Mouse (Mus musculus) thymus, postnatal 4 days (tissue): Measurements from ENCODE around the gene Lrfn3.

Experiments used
- DNase-seq: peaks from one replicate; pipeline ENCODE4 v3.0.0; 2021

The Lrfn3 gene

DNA sequence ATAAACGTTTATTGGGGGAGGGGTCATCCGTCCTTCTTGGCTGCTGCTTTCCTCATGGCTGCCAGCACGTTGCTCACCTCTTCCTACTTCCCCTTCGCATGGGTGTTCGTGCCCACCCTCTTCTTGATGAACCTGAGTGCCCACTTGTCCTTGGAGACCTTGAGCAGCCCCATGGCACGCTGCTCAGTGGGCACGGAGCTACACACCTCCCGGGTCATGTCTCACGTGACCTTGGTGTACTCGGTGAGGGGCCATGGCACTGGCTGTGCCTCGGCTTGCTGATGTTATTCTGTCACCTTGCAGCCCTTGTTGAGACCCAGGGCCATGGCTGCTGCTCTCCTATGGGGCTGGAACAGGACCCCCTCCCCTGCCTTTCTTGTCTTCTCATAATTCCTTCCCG lies 52.4 kb downstream of the Lrfn3 start:
- DNase-seq: no peak

DNA sequence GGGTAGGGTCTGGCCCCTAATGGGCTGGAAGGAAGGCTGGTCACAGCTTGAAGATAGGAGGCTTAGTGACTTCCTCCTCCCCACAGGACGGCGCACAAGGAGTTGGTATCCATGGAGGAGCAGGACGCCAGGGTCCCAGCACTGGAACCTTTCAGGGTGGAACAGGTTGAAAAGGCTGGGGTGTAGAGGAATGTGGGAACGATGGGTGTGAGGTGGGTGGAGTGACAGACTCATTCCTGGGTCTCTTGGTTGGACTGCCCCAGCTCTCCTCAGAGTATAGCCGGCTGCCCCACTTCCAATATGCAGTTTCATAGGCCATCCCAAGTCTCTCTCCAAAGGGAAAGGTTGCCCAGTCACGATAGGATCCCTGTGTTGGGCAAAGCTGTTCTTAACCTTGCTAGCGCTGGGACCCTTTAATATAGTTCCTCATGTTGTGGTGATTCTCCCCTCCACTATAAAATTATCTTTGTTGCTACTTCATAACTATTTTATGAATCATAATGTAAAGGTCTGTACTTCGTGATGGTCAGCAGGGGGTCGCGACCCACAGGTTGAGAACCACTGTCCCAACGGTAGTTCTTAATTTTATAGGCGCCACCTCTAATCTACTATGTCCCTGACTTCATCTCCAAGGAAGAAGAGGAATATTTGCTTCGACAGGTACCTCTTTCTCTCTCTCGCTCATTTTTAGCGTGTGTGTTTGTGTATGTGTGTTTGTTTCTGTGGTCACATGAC lies 53.0 kb downstream of the Lrfn3 start:
- DNase-seq: no peak

DNA sequence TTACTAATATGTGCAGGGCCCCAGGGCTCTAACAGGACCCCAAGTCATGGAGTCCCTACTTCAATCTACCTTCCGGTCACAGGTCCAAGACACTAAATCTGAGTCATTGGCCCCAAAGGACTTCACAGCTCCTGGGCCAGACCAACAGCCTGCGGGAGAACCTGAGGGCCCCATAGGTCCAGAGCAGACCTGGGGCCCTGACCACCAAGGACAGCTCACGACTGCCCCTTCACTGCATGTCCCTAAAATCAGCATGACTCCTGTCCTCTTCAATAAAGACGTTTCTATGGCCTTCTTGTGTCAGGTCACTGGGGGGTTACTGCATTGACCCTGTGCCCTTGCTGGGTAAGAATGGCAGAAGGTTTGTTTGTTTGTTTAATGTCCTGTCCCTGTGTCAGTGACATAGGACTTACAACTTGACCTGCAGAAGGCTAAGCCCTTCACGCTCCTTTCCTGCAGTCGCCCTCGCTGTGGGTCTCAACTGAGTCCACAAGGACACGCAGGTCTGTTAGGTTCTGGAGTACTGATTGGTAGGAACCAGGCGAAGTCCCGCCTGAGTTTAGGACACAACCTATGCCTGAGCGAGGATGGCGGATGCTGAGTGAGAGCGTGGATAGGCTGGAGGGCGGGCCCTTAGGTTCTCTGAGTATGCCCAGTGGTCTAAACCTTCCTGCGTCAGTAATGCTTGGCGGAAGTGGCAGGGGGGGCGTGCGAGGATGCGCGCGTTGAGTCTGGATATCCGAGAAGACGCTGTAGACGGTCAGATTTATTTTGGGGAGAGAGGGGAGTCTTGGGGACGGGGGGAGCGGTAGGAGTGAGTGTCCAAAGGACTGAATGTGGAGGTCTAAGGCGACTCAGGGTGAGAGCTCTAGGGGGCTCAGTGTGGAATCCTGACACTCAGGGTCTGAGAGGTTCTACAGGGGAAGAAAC lies 54.2 kb downstream of the Lrfn3 start, which contains the start of gene Alkbh6:
Gene Alkbh6, plus strand, starts transcription at position 642 of the 930 bp plus-strand sequence.
- DNase-seq: peak; percentile 90

DNA sequence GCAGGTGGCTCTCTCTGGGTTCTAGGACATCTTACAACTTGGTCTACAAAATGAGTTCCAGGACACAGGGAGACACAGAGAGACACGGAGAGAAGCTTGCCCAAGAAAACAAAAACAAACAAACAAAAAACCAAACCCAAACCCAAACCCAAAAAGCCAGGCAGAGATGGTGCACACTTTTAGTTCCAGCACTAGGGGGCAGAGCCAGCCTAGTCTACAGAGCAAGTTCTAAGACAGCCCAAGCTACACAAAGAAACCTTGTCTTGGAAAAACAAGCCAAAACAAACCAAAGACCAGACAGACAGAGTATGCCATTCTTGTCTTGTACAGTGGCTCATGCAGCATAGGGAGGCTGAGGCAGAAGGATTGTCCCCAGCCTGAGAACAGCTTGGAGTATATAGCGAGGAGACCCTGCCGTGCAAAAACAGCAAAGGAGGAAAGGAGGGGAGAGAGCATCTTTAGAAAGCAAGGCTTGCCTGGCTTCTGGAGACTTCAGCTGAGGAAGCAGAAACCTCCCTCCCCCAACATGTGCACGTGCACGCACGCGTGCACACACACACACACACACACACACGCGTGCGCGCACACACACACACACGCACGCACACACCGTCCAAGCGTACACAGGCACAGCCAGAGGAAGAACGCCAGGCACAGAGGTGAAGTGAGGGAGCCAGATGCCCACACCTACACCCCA lies 56.3 kb downstream of the Lrfn3 start:
- DNase-seq: peak; percentile 38
